Mouse (Mus musculus) layer of hippocampus, adult 9-10 months (tissue): Measurements from ENCODE around the gene Sf3b4.
"Not testable (repeated sequence)": the region's sequence is repeated elsewhere in the genome, so short reads cannot be mapped to it uniquely, and the experiment has no call there.

ENCODE experiments used
- DNase-seq: peaks from one replicate; pipeline ENCODE4 v3.0.0; 2022; ENCODE audit warnings: low spot score

The Sf3b4 gene

DNA sequence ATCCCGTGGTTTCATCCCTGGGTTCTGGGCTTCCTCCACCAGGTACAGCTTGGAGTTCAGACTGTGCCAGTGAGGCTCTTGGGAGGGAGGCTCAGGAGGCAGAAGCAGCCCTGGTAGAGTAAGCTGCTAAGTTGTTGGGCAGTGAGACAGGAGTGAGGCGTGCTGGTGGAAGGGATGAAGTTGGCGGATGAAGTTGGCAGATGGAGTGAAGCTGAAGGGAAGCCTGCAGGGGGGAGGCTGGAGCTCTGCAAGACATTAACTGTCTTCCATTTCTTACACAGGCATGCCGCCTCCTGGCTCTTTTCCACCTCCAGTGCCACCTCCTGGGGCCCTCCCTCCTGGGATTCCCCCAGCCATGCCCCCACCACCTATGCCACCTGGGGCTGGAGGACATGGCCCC, 1.9 kb downstream of the Sf3b4 start:
- not testable (repeated sequence) for DNase-seq

- DNase-seq = no peak
Observed at GRCm38 (mm10) chr3:96175251-96175650, 3.1 kb downstream of the Sf3b4 start.

GRCm38 (mm10) chr3:96178427-96178826, 6.3 kb downstream of the Sf3b4 start:
- DNase-seq = no peak

GRCm38 (mm10) chr3:96178902-96179301, 6.8 kb downstream of the Sf3b4 start:
- no peak for DNase-seq

GRCm38 (mm10) chr3:96179531-96179930, 7.4 kb downstream of the Sf3b4 start:
- DNase-seq = no peak

GRCm38 (mm10) chr3:96180727-96181477, 8.8 kb downstream of the Sf3b4 start, which contains the start of gene Sv2a:
TSS of gene Sv2a (plus strand) at chr3:96181151.
- no peak for DNase-seq

DNA sequence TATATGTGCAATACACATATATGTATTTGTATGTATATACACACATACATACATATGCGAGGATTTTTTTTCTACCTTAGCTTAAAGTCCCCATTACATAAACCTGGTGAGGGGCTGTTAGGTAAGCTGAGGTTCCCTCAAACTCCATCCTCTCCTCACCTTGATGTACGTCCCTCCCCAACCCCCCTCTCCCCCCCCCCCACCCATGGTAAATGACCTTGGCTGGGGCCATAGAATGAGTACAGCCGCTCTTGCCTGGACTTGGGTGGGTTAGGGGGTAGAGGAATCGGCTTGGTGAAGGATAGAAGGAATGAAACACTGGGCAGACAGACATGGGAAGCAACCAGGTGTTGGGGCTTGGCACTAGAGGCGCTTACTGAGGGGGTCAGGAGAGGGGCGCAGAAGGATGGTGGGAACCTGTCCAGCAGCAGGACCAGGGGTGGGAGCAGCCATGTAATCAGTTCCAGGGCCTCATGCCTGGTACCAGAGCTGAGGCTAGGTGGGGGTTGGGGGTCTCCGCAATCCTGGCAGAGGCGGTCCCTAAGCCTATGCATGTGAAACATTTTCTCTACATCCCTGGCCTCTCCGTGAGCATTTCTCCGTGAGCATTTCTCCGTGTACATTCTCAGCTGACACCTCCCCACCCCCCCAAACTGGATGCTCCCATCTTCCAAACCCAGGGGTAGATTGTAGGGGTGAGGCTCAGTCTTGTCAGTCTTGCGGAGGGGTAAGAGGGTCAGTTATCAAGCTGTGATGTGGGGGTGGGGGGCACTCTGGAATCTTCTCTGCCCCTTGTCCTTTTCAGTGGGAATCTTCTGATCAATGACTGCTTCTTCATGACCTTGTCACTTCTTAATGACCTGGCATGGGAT, 9.6 kb downstream of the Sf3b4 start:
- no peak for DNase-seq

GRCm38 (mm10) chr3:96182382-96182776, 10.2 kb downstream of the Sf3b4 start:
- DNase-seq = no peak

- DNase-seq = no peak
Observed at GRCm38 (mm10) chr3:96192977-96193376, 20.8 kb downstream of the Sf3b4 start.

DNA sequence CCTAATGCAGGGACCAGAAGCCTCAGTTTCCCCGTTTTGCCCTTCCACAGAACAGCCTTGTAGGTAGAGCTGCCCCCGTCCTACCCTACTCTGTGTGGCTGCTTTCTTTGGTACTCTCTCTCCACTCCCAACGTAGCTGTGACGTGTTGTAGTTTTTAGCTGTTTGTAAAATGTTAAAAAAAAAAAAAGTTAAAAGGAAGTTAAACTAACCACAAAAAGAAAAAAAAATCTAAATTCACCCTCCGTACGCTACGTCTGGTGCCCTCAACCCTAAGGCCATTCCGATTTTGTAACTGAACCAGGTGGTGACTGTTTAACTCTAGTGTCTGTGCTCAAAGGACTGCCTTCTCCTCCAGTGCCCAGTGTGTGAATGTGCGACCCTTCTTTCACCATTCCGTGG, 22.8 kb downstream of the Sf3b4 start:
- DNase-seq = no peak

- no peak for DNase-seq
Observed at GRCm38 (mm10) chr3:96195616-96196313, 23.6 kb downstream of the Sf3b4 start.

DNA sequence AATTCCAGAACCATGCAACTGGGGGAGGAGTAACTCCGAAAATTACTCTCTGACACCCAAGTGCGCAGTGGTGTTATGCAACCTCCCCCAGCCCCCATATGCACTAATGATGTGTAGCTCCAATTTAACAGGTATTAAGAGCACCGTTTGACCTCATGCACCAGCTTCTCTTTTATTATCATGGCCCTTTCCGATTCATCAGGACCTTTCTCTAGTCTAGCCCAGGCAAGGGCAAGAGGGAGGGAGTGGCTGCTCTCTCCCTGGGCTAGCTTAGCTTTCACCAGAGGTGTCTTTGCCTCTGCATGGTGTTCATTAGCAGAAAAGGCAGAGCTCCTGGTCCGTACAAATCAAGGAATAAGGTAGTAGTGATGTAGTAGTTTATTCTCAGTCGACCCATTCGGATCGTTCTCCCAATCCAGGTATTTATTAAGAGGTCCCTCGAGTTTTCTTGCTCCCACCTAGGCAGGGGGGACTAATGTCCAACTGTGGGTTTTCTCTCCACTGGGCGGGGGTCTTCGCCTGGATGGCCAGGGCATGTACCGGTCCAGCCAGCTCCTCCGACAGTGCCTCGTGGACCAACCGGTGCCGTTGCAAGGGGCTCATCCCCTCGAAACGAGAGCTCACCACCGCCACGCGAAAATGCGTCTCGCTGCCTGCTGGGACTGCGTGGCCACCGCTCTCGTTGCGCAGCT, 24.5 kb downstream of the Sf3b4 start:
- DNase-seq = no peak

GRCm38 (mm10) chr3:96197129-96197749, 25.1 kb downstream of the Sf3b4 start:
- peak; percentile 76 for DNase-seq

GRCm38 (mm10) chr3:96198181-96198580, 26.0 kb downstream of the Sf3b4 start:
- DNase-seq = no peak

DNA sequence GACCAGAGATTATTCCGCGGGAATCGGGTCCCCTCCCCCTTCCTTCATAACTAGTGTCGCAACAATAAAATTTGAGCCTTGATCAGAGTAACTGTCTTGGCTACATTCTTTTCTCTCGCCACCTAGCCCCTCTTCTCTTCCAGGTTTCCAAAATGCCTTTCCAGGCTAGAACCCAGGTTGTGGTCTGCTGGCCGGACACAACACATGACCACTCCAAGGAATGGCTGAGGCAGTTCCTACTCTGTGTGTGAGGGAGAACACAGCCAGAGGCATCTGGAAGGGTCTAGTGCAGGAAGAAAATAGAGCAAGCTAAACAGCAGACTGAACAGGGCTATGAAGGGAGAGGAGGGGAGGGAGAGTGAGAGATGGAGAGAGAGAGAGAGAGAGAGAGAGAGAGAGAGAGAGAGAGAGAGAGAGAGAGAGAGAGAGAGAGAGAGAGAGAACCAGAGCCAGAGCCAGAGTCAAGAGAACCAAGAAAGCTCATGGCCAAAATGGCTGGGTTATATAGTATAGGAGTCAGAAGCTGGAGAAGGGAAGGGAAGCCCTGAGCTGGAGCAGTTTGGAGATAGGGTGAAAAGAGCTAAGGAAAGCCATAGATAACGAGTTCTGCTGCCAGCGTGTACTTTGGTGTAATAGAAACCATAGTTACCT, 26.6 kb downstream of the Sf3b4 start:
- not testable (repeated sequence) for DNase-seq

DNA sequence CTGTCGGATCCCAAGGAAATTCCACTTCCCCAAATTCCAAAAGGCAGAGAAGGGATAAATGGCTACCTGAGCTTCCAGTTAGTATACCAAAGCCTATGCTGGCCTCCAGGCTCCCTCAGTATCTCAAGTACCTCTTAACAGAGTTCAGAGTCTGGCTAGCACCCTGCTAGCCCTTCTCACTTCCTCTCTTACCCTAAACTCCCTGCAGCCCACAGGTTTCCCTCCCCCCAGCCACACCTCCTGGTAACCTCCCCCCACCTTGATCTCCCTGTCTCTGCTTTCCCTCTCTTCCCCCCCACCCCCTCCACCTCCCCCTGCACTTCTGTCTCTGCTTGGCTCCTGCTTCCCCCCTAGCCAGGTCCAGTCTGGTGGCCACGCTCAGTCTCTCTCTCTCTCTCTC, 27.6 kb downstream of the Sf3b4 start:
- no peak for DNase-seq

DNA sequence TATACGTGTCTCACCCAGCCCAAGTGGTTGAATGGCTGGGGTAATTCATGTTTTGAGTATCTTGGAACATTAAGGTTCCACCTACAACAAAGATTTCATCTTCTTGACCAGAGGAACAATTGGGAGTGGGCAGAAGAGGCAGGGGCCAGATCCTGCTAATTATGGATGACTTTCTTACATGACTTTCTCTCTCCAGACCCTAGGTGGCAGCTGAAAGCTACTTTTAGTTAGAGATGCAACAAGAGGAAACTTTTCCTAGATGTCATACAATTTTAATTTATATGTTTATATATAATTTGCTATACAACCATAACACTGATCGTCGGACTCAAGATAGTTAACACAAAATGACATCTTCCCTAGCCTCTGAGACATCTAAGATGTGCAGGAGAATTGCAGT, 35.7 kb downstream of the Sf3b4 start:
- no peak for DNase-seq

DNA sequence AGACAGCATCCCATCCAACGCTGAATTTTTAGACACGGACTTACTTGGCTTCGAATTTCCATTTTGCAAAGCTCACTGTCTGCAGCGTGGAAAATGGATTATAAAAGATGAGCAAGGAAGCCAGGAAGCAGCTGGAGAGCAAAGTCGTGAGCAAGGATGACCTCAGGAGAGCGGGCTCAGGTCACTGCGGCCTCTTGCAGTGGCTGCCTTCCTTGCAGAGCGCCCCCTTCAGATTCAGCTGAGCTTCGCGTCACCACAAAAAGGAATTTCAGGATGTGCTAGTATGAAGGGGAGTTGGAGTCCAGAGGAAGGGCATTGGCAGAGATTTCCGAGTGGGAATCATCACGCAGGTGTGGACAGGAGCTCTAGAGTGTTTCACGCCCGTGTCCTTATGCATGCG, 37.1 kb downstream of the Sf3b4 start:
- no peak for DNase-seq

DNA sequence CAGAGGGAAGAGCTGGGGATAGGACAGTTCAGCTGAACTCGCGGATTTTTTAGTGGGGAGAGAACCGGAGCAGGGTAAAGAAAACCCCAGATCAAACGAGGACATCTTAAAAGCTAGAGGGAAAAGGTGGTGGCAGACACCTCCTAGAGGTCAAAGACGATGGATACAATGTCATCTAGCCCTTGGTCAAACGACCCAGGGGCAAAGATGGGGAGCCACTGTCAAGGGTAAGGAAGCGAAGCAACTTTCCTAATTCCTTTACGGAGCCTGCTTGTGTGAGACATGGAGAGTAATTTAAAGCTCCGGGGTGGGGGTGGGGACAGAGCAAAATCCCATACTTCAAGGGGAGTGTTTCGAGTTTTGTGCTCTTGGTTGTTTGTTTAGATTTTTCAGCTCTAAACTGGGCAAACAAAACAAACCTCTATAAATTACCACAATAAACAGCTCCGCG, 47.1 kb downstream of the Sf3b4 start:
- DNase-seq = no peak

GRCm38 (mm10) chr3:96219661-96220130, 47.6 kb downstream of the Sf3b4 start, which contains the start of the genes Bola1 and Hist2h2ab:
TSS of gene Bola1 (minus strand) at chr3:96219709.
TSS of gene Hist2h2ab (plus strand) at chr3:96219865.
- DNase-seq = peak; percentile 84
